ENCODE assay signal across 8 mouse cellular contexts in the genomic region with DNA sequence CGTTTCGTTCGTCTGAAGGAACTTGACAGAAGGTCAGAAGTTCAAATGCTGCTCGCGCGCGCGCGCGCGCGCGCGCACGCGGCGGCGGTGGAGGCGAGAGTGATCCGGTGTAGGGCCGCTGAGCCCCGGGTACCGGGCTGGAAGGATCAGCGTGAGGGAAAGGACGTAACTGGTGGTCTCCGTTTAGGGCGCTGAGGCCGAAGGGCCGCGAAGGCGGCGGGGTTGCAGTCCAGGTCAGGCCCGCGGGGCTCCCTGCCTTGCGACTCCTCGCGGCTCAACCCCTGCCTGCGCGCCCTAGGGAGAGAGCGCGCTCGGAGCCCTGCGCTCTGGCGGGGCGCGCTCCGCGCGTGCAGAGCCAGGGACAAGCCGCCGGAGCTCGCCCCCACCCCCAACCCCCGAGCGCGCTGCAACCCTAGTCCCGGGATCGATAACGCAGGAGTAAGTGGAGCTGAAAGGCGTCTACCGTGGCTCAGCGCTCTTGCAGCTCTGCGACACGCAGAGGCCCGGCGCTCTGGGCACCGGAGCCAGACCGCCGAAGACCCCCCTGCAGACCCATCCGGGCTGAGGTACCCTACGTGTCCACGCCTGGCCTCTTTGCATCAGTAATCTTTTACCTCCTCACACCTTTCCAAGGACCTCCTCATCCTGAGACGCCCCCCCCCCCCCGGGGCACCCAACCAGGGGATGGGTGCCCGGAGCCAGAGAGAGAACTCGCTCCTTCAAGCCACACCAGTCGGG. TPM values are rescaled to one million over a fixed set of nuclear protein-coding genes. Genes with fewer than 3 reads are reported as not detected.
DNase-seq lines count a peak whose midpoint lies in the region; ATAC-seq and TF ChIP-seq lines count a peak whose summit lies in the region.

No protein-coding gene starts in this region.

- H3K9me3 ChIP-seq in E14TG2a.4 (ENCODE audit: low read length) = no peaks in the 10 kb centered on the region
- no peaks in the 10 kb centered on the region for H3K9me3 ChIP-seq in embryonic facial prominence, embryonic 15.5 days (replicated peaks)

- no peaks in the 10 kb centered on the region for H3K36me3 ChIP-seq in E14TG2a.4 (ENCODE audit: insufficient read depth, low read length)
- H3K36me3 ChIP-seq in embryonic facial prominence, embryonic 15.5 days = no peaks in the 10 kb centered on the region

- no peak for ATAC-seq in embryonic facial prominence, embryonic 15.5 days (ENCODE audit: insufficient number of reproducible peaks, low FRiP score, low TSS enrichment, low read depth)
- ATAC-seq in CD4-positive, CD25-positive, alpha-beta regulatory T cell, adult 4 months = no peak

- H3K4me3 ChIP-seq in E14TG2a.4 (replicated peaks; ENCODE audit: low read length) = peak overlapping the region; percentile 80
- peak overlapping the region; percentile 50 for H3K4me3 ChIP-seq in embryonic facial prominence, embryonic 15.5 days (replicated peaks)

- H3K9ac ChIP-seq in embryonic facial prominence, embryonic 15.5 days = no peak overlapping the region

- H3K4me1 ChIP-seq in E14TG2a.4 (replicated peaks; ENCODE audit: low read depth, low read length) = peaks cover 63% of the 10 kb centered on the region
- H3K4me1 ChIP-seq in embryonic facial prominence, embryonic 15.5 days = peaks cover 41% of the 10 kb centered on the region

- H3K27me3 ChIP-seq in E14TG2a.4 (ENCODE audit: insufficient read depth, low read length) = peaks cover 100% of the 10 kb centered on the region
- peaks cover 100% of the 10 kb centered on the region for H3K27me3 ChIP-seq in embryonic facial prominence, embryonic 15.5 days

- peak overlapping the region; percentile 91 for H3K4me2 ChIP-seq in embryonic facial prominence, embryonic 15.5 days (replicated peaks)

- no peak for TF ChIP-seq CTCF in E14TG2a.4 (conservative IDR thresholded peaks at IDR 0.05; ENCODE audit: low read length)

- H3K27ac ChIP-seq in embryonic facial prominence, embryonic 15.5 days (replicated peaks) = no peak overlapping the region

- WGBS in embryonic facial prominence, embryonic 15.5 days = under 1% methylated on average over 72 of the region's 76 CpGs

- DNase-seq in cerebellum, postnatal 10 days = peak; percentile 26 to 38
- DNase-seq in cerebellum, adult 18-20 months = no peak
- peak; percentile 72 for DNase-seq in kidney, adult 18-20 months
- peak; percentile 36 to 53 for DNase-seq in lung, postnatal 4 days
- DNase-seq in MN1 (ENCODE audit: low spot score) = no peak

RNA-seq across cellular contexts. Expression of gene Shh, which starts 2.5 kb away (rescaled TPM):
- 2.2 and 2.9 TPM in 2 replicates for polyA plus RNA-seq in embryonic facial prominence, embryonic 15.5 days (2015; fragmentation: Nextera tagmentation; extraction: Ambion mirVana)
- not detected for polyA plus RNA-seq in CD4-positive, CD25-positive, alpha-beta regulatory T cell, adult 4 months (2017; shearing (Covaris generic))

Comparison
In these comparisons a context has a peak if more than half of its experiments do, and no peak if none do; other contexts are left out.
1. DNase-seq: peak in cerebellum, postnatal 10 days (2 of 2), kidney, adult 18-20 months (single experiment) and lung, postnatal 4 days (2 of 2); none in cerebellum, adult 18-20 months (0 of 2) and MN1 (single experiment).